Mouse (Mus musculus) skeletal muscle tissue, postnatal 0 days (tissue): ENCODE results near the gene Samd5. TPM values are rescaled to one million over a fixed set of nuclear protein-coding genes. Genes with fewer than 3 reads are reported as not detected.

Source experiments
- polyA plus RNA-seq: library from polyadenylated mRNA; unstranded; fragments of >200 nt; fragmentation: Nextera tagmentation; extraction: Ambion mirVana; gene quantifications from 2 replicates; pipeline ENCODE4 v1.2.1, GENCODE M21; 2015

Samd5 gene
- 0.85 and 1.6 TPM in 2 replicates for polyA plus RNA-seq

GRCm38 (mm10) chr10:9674561-9675521 lies at the start of gene Samd5:
Samd5 (minus strand) TSS chr10:9675208.

Other genes with a start within 250 kb of the Samd5 start
- 1.6 and 2.0 TPM in 2 replicates for gene Stxbp5, start 225.9 kb upstream of the Samd5 start, polyA plus RNA-seq